ENCODE assay signal across 20 mouse cellular contexts in genomic region chr9:25140330-25140729, GRCm38 (mm10). TPM values are rescaled to one million over a fixed set of nuclear protein-coding genes. Genes with fewer than 3 reads are reported as not detected.
DNase-seq lines count a peak whose midpoint lies in the region; ATAC-seq and TF ChIP-seq lines count a peak whose summit lies in the region.
"Had no signal": no experiment of that assay in that cellular context is flagged by ENCODE, and none has a peak within 500 bp of the region (broad histone marks: within the 10 kb centered on the region; RNA-seq: fewer than 3 reads in every experiment).

No protein-coding gene starts in this region.

- TF ChIP-seq CTCF in hindbrain, postnatal 0 days (IDR thresholded peaks at IDR 0.05; ENCODE audit: low read depth) = no peak

- 79% methylated on average over 1 of the region's 1 CpGs for WGBS in limb, embryonic 10.5 days
- WGBS in hindbrain, postnatal 0 days = 81% methylated on average over 1 of the region's 1 CpGs

- H3K27me3 ChIP-seq in myocyte (ENCODE audit: control insufficient read depth, insufficient read depth, insufficient read length) = no peaks in the 10 kb centered on the region
- H3K27me3 ChIP-seq in limb, embryonic 10.5 days (ENCODE audit: low read depth, poor library complexity, severe bottlenecking) = no peaks in the 10 kb centered on the region
- no peaks in the 10 kb centered on the region for H3K27me3 ChIP-seq in hindbrain, postnatal 0 days (ENCODE audit: insufficient read depth, low read length)

- intact Hi-C loops in gastrocnemius, postnatal 14 days (cut with DNase I; ENCODE audit: low total_unique reads) = no loop called here

- H3K79me2 ChIP-seq in myocyte (ENCODE audit: control insufficient read depth, insufficient read depth) = peaks cover 66% of the 10 kb centered on the region

- H3K9me3 ChIP-seq in limb, embryonic 10.5 days (replicated peaks) = no peaks in the 10 kb centered on the region
- H3K9me3 ChIP-seq in hindbrain, postnatal 0 days (ENCODE audit: low read length) = no peaks in the 10 kb centered on the region

- no peak overlapping the region for H3K4me3 ChIP-seq in myocyte
- H3K4me3 ChIP-seq in limb, embryonic 10.5 days = no peak overlapping the region
- no peak overlapping the region for H3K4me3 ChIP-seq in hindbrain, postnatal 0 days (ENCODE audit: low read length)

- no peak overlapping the region for H3K27ac ChIP-seq in limb, embryonic 10.5 days
- H3K27ac ChIP-seq in hindbrain, postnatal 0 days = no peak overlapping the region
- H3K27ac ChIP-seq: liver, embryonic 14.5 days; stomach, postnatal 0 days had no signal

- no peaks in the 10 kb centered on the region for H3K36me3 ChIP-seq in myocyte (ENCODE audit: control insufficient read depth, insufficient read depth)
- no peaks in the 10 kb centered on the region for H3K36me3 ChIP-seq in limb, embryonic 10.5 days
- H3K36me3 ChIP-seq in hindbrain, postnatal 0 days (ENCODE audit: insufficient read depth, low read length) = no peaks in the 10 kb centered on the region

- no peak for TF ChIP-seq POLR2A in myocyte (IDR thresholded peaks at IDR 0.05; ENCODE audit: insufficient read length, low read depth)

- peak; percentile 89 for DNase-seq in heart, adult 11 months
- DNase-seq in heart, adult 9 months (ENCODE audit: low spot score in 2 of 2) = no peak
- peak; percentile 51 for DNase-seq in lung, postnatal 36 days
- DNase-seq in lung, postnatal 25 days (ENCODE audit: low spot score) = no peak
- peak; percentile 25 for DNase-seq in gastrocnemius, postnatal 14 days
- DNase-seq in limb, embryonic 10.5 days (ENCODE audit: low spot score) = no peak
- no peak for DNase-seq in hindbrain, postnatal 0 days (ENCODE audit: low spot score)
- DNase-seq: forebrain, postnatal 0 days; heart, postnatal 4 days; spleen, adult 18-20 months had no signal

- no peak overlapping the region for H3K4me2 ChIP-seq in myocyte (ENCODE audit: low read depth)
- H3K4me2 ChIP-seq in hindbrain, postnatal 0 days (ENCODE audit: low read depth, low read length) = no peak overlapping the region
- H3K4me2 ChIP-seq: heart, embryonic 11.5 days had no signal

- H3K4me1 ChIP-seq in limb, embryonic 10.5 days = no peaks in the 10 kb centered on the region
- H3K4me1 ChIP-seq in hindbrain, postnatal 0 days (ENCODE audit: insufficient read depth, low read length) = no peaks in the 10 kb centered on the region

- no peak overlapping the region for H3ac ChIP-seq in myocyte (ENCODE audit: control insufficient read depth, insufficient read length)

- ATAC-seq in hindbrain, postnatal 0 days = no peak
- ATAC-seq: activated CD4-positive, CD25-positive, alpha-beta regulatory T cell, adult 4 months; forebrain, postnatal 0 days had no signal

- no peak overlapping the region for H3K9ac ChIP-seq in hindbrain, postnatal 0 days (replicated peaks; ENCODE audit: low read length)
- H3K9ac ChIP-seq: forebrain, postnatal 0 days; liver, embryonic 14.5 days had no signal

TF ChIP-seq in myocyte, 11 proteins besides CTCF, POLR2A, EP300 and RAD21:
- TF ChIP-seq MYOD1 (IDR thresholded peaks at IDR 0.05; ENCODE audit: control insufficient read depth in 1 of 3, insufficient read length in 2 of 3, low read depth in 2 of 3) = peak in 1 of 3 experiments; percentile 73
- TF ChIP-seq E2F4 (IDR thresholded peaks at IDR 0.05; ENCODE audit: insufficient read depth) = no peak
- no peak for TF ChIP-seq TCF3 (IDR thresholded peaks at IDR 0.05; ENCODE audit: insufficient read length, low read depth)
- TF ChIP-seq MAX (IDR thresholded peaks at IDR 0.05; ENCODE audit: low read depth) = no peak
- TF ChIP-seq MYOG (IDR thresholded peaks at IDR 0.05; ENCODE audit: control insufficient read depth in 1 of 3, insufficient read depth in 1 of 3, insufficient read length in 2 of 3, low read depth in 2 of 3) = peak in 2 of 3 experiments; percentile 37 to 58
- TF ChIP-seq CEBPB (IDR thresholded peaks at IDR 0.05; ENCODE audit: insufficient read depth, poor library complexity, severe bottlenecking) = no peak
- no peak for TF ChIP-seq REST (IDR thresholded peaks at IDR 0.05; ENCODE audit: insufficient read depth, insufficient read length)

RNA-seq across cellular contexts. Expression of gene Herpud2, which starts 11.3 kb away (rescaled TPM):
- total RNA-seq in gastrocnemius, postnatal 14 days (2021) = 10 to 100 TPM; 37.5 to 37.6 TPM
- polyA plus RNA-seq in myocyte (2012; fragmentation: generic; extraction: Trizol) = 18.8 TPM
- polyA plus RNA-seq in limb, embryonic 10.5 days (2016; fragmentation: Nextera tagmentation; extraction: Ambion mirVana) = 21.0 and 26.0 TPM in 2 replicates
- 17.9 and 18.3 TPM in 2 replicates for total RNA-seq in hindbrain, postnatal 0 days (2014; rRNA removed)
- polyA plus RNA-seq in hindbrain, postnatal 0 days (2015; fragmentation: Nextera tagmentation; extraction: Ambion mirVana) = 27.9 and 29.5 TPM in 2 replicates

RNA-seq across cellular contexts. Expression of gene Gm10181, which starts 51.1 kb away (rescaled TPM):
- not detected for total RNA-seq in gastrocnemius, postnatal 14 days (2021)
- not detected for polyA plus RNA-seq in myocyte (2012; fragmentation: generic; extraction: Trizol)
- polyA plus RNA-seq in limb, embryonic 10.5 days (2016; fragmentation: Nextera tagmentation; extraction: Ambion mirVana) = not detected in 2 replicates
- total RNA-seq in hindbrain, postnatal 0 days (2014; rRNA removed) = not detected in 2 replicates
- polyA plus RNA-seq in hindbrain, postnatal 0 days (2015; fragmentation: Nextera tagmentation; extraction: Ambion mirVana) = not detected in 2 replicates
- total RNA-seq: forebrain, postnatal 0 days; heart, postnatal 4 days; left cerebral cortex, postnatal 36 days; megakaryocyte, adult 5-6 weeks; midbrain, postnatal 0 days had no signal
- polyA plus RNA-seq: activated CD4-positive, CD25-positive, alpha-beta regulatory T cell, adult 4 months; forebrain, postnatal 0 days; heart, embryonic 11.5 days; intestine, embryonic 14.5 days; liver, embryonic 14.5 days; midbrain, postnatal 0 days; neural tube, embryonic 14.5 days; stomach, postnatal 0 days had no signal

Comparison
In these comparisons a context has a peak if more than half of its experiments do, and no peak if none do; other contexts are left out.
1. DNase-seq: peak in heart, adult 11 months (single experiment), lung, postnatal 36 days (single experiment) and gastrocnemius, postnatal 14 days (single experiment); none in heart, adult 9 months (0 of 2), lung, postnatal 25 days (single experiment), limb, embryonic 10.5 days (single experiment) and hindbrain, postnatal 0 days (single experiment).